Mouse (Mus musculus): ENCODE measurements around the gene Gba.

Gba gene

DNA sequence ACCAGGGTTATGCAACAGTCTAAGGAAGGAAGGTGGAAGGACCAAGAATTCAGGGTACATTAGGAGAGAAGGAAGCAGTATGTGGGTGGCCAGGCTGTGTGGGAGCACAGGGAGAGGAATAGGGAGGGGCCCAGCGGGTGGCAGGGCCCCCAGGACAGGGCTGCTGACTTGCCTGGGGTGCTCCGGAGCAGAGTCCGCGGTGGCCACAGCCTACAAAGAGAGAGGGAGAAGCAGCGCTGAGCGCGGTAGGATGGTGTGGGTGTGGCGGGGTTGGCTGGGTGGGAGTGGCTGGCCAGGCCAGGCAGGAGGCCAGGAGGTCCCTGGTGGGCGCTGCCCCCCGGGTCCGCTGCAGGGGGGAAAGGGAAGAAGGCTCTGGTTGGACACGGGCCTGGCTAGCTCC lies 35.8 kb downstream of the Gba start:
- DNase-seq (ENCODE audit: low read depth, low spot score): no peak

DNA sequence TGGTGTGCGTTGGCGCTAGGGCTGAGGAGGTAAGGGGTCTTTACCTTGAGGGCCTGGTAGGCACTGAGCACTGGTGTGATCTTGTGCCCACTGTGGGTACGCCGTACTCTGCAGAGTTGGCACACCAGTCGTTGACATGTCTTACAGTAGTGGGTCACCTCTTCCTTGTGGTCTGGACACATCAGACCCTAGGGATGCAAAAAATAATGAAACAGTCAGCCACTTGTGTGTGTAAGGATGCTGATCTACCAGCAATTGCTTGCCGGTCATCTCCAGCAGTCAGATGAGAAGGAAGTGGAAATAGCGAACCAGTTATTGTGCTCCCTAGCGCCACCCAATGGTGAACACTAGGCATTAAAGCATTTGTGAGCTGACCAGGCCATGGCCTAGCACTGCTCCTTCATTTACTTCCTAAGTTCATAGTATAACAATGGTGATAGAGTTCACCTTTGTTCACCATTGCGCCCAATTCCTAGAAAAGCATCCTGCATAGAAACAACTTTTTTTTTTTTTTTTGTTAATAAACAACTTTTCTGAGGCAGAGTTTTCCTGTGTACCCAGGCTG lies 39.7 kb downstream of the Gba start:
- DNase-seq (ENCODE audit: low read depth, low spot score): no peak

DNA sequence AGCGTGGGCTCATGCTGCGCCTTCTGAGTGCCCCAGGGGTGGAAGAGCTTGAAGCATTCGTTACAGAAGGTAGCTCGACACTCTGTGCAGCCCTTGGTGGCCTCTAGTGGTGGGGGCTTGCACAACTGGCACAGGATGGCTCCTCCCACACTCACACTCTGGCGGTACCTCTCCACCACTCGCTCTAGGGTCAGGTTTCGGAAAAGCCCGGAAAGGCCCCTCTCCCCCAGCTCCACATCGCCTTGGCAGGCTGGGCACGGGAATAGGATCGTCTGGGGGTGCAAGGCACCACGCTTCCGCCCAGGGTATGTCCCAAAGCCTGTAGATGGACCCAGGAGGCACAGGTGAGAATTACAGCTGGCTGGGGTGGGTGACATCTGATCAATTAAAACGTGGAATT lies 40.9 kb downstream of the Gba start:
- DNase-seq (ENCODE audit: low read depth, low spot score): no peak

DNA sequence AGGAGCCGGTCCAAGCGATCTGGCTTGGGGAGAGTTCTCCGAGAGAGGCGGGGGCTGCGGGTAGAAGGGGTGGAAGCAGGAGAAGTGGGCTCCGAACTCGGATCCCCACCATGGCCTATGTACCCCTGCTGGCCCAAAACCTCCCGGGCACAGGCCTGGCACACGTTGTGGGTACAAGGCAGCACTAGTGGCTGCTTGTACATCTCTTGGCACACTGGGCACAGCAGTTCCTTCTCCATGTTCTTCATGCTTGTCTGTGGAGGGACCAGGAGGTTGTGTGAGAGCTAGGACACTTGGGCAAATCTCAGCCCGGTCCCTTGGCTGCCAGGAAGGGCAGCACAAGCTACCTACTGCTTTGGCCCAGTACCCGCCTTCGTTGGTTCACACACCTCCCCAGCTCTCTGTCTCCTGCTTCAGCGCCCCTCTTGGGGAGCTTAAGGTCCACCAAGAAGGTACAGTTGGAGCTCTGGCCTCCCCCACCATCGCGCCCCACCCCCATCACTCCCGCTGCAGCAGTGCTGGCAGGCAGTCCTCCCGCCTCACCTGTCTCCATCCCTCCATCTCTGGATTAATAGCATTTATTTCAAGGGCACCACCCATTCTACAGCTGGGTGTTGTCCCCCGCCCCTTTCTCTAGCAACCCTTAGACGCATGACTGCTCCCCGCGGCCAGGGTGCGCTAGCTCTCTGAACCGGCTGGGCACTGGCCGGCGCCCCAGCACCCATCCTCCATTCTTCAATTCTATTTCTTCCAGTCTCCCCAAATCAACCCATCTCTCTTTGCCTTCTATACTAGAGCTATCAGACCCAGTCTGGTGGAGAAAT lies 41.6 kb downstream of the Gba start:
- no peak for DNase-seq (ENCODE audit: low read depth, low spot score)

DNA sequence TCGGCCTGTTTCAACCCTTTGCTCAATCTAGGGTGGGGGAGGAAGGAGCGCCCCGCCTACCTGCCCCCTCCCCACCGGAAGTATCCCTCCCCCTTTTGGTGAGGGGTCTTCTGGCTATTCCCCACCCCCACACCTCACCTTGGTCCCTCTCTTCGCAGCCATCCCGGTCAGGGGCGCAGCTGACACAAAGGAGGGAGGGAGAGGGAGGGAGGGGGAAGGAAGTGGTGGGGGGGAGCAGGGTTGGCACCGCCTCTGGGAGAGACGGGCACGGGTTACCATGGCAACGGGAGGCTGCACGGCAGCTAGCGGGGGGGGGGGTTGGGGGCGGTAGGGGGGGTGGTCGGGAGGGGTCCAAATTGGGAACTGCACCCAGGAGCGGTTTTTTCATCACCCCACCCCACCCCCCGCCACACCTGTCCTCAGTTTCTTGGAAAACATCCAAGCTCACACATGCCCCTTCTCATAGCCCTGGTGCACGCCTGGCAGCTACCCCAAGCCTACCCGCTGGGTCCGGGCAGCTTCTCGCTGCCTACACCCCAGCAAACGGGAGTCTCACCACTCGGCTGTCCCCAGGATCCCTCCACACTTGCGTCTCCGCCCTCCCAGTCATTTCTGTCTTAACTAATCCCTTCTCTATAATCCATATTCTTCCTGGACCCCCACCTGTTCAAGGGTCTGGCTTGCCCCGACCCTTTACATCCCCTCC lies 42.4 kb downstream of the Gba start:
- DNase-seq (ENCODE audit: low read depth, low spot score): no peak

DNA sequence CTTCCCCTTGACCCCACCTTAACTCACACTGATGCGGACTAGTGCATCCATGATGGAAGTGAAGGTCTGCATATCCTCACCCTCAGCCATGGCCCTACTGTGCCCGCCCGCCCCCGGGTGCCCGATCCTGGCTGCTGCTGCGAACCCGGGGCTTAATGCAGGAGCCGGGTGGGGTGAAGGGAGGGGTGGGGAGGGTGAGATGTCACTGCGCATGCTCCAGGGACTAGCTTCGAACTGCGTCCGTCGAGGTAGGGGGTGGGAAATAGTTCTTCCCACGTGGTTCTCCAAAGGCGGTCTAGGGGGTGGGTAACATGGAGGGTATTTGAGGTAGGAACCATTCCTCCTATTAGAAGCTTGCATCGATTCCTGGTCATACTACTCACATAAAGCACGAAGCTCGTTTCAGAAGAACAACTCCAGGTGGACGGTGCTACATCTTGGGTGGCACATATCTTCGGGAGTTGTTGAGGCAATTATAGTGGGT lies 43.0 kb downstream of the Gba start, which contains the start of gene Krtcap2:
Gene Krtcap2, plus strand, starts transcription at position 279 of the 484 bp plus-strand sequence.
- DNase-seq (ENCODE audit: low read depth, low spot score): no peak

DNA sequence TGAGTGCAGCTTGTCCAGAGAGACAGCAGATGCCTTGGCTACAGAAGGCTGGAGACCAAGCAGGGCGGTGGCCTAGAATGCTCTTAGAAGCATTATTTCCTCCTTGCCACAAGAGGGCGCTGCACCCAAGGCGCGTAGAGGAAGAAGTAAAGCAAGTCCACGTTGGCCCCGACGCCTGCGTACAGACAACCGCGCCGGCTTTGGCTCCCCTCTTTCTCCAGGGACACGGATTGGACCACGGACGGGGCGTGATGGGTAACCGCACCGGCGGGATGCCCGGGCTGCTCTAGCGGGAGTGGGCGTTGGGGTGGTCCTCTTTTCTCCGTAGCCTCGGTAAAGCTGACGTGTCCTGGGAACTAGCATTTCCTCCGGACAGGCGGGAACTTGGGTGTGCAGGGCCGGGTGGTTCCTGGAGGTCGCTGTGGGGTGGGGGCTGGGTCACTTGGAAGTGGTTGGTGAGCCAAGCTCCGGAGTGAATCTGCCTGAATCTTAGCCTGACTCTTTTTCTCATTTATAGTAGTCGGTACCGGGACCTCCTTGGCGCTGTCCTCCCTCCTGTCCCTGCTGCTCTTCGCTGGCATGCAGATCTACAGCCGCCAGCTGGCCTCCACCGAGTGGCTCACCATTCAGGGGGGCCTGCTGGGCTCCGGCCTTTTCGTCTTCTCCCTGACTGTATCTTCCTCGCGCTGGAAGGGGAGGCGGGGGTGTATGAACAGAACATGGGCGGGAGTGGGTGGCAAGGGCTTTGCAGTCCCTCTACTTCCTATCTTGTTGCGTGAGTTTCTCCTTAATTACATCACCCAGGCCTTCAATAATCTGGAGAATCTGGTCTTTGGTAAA lies 43.8 kb downstream of the Gba start, which contains the start of gene Trim46:
Gene Trim46, minus strand, starts transcription at position 49 of the 840 bp plus-strand sequence.
- peak; percentile 73 for DNase-seq (ENCODE audit: low read depth, low spot score)

DNA sequence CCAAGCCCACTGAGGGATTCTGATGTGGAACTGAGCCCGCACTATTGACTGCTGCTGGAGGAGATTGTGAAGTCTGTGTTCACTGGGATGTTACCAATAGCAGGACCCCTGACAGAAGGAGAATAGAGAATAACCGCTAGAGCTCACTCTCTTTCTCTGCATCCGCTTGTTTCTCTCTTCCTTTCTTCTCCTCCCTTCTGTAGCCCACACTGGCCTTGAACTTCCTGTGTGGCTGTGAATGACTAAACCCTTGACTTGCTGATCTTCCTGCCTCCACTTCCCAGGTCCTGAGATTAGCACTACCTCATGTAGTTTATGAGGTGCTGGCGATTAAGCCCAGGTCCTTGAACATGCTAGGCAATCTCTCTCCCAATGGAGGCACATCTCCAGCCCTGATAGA lies 44.7 kb downstream of the Gba start:
- no peak for DNase-seq (ENCODE audit: low read depth, low spot score)

DNA sequence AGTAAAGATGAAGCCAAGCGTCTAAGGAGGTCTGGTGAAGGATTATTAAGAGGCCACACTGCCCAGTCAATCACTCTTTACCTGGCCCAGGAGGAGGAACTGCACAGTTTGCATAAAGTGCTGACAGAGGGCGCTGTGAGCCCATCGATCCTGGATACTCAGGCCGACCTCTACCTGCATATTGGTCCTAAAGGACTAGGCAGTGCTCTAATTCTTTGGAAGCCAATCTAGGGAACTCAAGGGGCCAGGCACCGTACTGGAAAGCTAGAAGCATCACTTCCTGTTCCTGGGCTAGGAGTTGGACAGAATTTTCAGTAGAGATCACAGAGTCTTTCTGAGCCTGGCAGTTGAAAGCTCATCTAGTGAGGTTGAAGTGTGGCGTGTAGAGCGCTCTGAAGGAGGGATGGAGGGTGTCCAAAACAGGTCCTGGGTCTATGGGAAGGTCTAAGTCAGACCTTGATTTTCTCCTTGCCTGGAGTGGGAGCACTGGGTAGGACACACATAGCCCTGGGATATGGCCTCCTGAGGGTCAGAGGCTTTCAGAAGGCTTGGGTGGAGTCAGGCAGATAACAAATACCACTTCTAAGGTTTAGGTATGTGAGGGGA lies 47.8 kb downstream of the Gba start:
- DNase-seq (ENCODE audit: low read depth, low spot score): no peak

DNA sequence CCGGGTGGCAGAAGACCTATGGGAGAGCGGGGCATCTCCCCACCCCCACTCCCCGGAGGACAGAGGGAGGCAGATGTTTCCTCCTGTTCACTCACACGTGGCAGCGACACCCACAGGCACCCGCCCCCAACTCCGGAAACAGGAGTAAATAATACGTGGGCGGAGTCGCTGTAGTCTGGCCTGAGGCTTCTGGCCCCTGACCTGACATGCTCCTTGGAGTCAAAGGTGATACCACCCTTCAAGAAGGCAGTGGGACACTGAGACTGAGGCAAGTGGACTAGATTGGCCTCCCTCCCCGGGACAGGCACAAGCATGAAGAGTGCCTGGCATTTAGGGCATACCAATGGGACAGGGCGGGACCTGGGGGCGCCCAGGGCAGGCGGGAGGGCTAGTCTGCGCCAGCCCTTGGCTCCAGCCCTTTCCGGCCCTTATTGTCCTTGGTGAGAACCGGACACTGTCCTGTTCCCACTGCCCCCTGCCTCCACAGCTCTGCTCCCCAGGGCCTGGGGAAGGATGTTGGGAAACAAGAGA lies 48.7 kb downstream of the Gba start:
- no peak for DNase-seq (ENCODE audit: low read depth, low spot score)

DNA sequence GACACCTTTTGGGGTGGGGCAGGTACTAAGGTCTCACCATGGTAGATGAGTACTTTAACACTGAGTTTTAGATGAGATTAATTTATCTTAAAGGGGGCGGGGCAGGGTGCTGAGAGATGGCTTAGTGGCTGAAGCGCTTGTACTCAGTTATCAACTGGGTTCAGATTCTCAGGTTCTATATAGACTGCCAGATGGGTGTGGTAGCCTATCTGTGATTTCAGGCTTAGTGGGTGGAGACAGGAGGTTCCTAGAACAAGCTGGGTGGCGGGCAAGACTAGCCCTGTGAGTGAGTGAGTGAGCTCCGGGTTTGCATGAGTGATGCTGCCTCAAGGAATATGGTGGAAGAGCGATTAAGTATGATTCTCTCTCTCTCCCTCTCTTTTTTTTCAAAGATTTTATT lies 52.3 kb downstream of the Gba start:
- no peak for DNase-seq (ENCODE audit: low read depth, low spot score)

DNA sequence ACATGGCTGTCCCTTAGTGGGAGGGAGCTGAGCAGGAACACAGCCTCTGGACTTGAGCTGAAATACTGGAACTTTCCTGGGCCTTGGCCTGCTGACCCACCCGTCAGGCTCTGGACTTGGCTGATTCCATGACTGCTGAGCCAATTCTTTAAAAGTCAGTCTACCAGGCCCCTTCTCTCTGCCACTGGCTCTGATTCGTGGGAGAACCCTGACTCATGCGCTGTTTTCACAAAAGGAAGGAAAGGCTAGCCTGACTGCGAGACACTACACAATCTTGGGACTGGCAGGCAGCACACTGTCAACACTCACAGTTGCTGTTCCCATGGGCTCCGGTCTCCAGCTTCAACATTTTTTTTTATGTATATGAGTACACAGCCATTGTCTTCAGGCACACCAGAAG lies 53.4 kb downstream of the Gba start:
- no peak for DNase-seq (ENCODE audit: low read depth, low spot score)
